Mouse (Mus musculus): ENCODE measurements around the gene Xpr1.
"Not testable (repeated sequence)": the region's sequence is repeated elsewhere in the genome, so short reads cannot be mapped to it uniquely, and the experiment has no call there.

Xpr1 gene

GRCm38 (mm10) chr1:155335963-155336362, 81.3 kb downstream of the Xpr1 start:
- DNase-seq (ENCODE audit: low spot score) = no peak

GRCm38 (mm10) chr1:155322183-155322582, 95.0 kb downstream of the Xpr1 start:
- DNase-seq (ENCODE audit: low spot score) = no peak

- DNase-seq (ENCODE audit: low spot score) = no peak
These were observed 97.0 kb downstream of the Xpr1 start for GRCm38 (mm10) chr1:155320091-155320833.

GRCm38 (mm10) chr1:155319513-155319912, 97.7 kb downstream of the Xpr1 start:
- no peak for DNase-seq (ENCODE audit: low spot score)

GRCm38 (mm10) chr1:155311672-155312071, 105.5 kb downstream of the Xpr1 start:
- DNase-seq (ENCODE audit: low spot score) = no peak

- no peak for DNase-seq (ENCODE audit: low spot score)
These were observed 110.3 kb downstream of the Xpr1 start for GRCm38 (mm10) chr1:155306879-155307278.

- DNase-seq (ENCODE audit: low spot score) = no peak
These were observed 113.8 kb downstream of the Xpr1 start for GRCm38 (mm10) chr1:155303402-155303801.

GRCm38 (mm10) chr1:155297615-155298014, 119.6 kb downstream of the Xpr1 start:
- no peak for DNase-seq (ENCODE audit: low spot score)

GRCm38 (mm10) chr1:155297203-155297602, 120.0 kb downstream of the Xpr1 start:
- DNase-seq (ENCODE audit: low spot score) = no peak

GRCm38 (mm10) chr1:155293446-155293845, 123.8 kb downstream of the Xpr1 start:
- no peak for DNase-seq (ENCODE audit: low spot score)

- DNase-seq (ENCODE audit: low spot score) = no peak
These were observed 127.8 kb downstream of the Xpr1 start for GRCm38 (mm10) chr1:155289411-155289810.

- no peak for DNase-seq (ENCODE audit: low spot score)
These were observed 129.2 kb downstream of the Xpr1 start for GRCm38 (mm10) chr1:155288033-155288432.

- no peak for DNase-seq (ENCODE audit: low spot score)
These were observed 133.4 kb downstream of the Xpr1 start for GRCm38 (mm10) chr1:155283808-155284207.

GRCm38 (mm10) chr1:155281003-155281793, 136.0 kb downstream of the Xpr1 start:
- no peak for DNase-seq (ENCODE audit: low spot score)

GRCm38 (mm10) chr1:155280306-155280705, 136.9 kb downstream of the Xpr1 start:
- DNase-seq (ENCODE audit: low spot score) = no peak

- no peak for DNase-seq (ENCODE audit: low spot score)
These were observed 140.7 kb downstream of the Xpr1 start for GRCm38 (mm10) chr1:155276381-155277033.

- no peak for DNase-seq (ENCODE audit: low spot score)
These were observed 141.4 kb downstream of the Xpr1 start for GRCm38 (mm10) chr1:155275793-155276192.

GRCm38 (mm10) chr1:155274976-155275375, 142.2 kb downstream of the Xpr1 start:
- no peak for DNase-seq (ENCODE audit: low spot score)

- no peak for DNase-seq (ENCODE audit: low spot score)
These were observed 144.3 kb downstream of the Xpr1 start for GRCm38 (mm10) chr1:155272953-155273352.

GRCm38 (mm10) chr1:155262496-155262895, 154.7 kb downstream of the Xpr1 start:
- DNase-seq (ENCODE audit: low spot score) = not testable (repeated sequence)

GRCm38 (mm10) chr1:155254309-155254708, 162.9 kb downstream of the Xpr1 start:
- no peak for DNase-seq (ENCODE audit: low spot score)

- no peak for DNase-seq (ENCODE audit: low spot score)
These were observed 164.1 kb downstream of the Xpr1 start for GRCm38 (mm10) chr1:155253126-155253525.

- DNase-seq (ENCODE audit: low spot score) = no peak
These were observed 164.5 kb downstream of the Xpr1 start for GRCm38 (mm10) chr1:155252631-155253121.

Measured in spleen, adult 12 weeks (tissue).